Mouse (Mus musculus) gastrocnemius, postnatal 14 days (tissue): Measurements from ENCODE around the gene Pcsk2. TPM values are rescaled to one million over a fixed set of nuclear protein-coding genes. Genes with fewer than 3 reads are reported as not detected.
A peak's percentile ranks its signal among the peaks of the same experiment; 100 is the strongest.

Source experiments
- DNase-seq: peaks from one replicate; pipeline ENCODE4 v3.0.0; 2021; ENCODE audit warnings: mixed read lengths
- intact Hi-C: fragments of 180-260 bp; cut with DNase I; formaldehyde crosslinking; loops from one replicate; pipeline ENCODE4 v1.15.1; 2025; ENCODE audit warnings: low total_unique reads
- total RNA-seq, 2 experiments: library from RNA; stranded (reverse); gene quantifications; 2 replicates each; pipeline ENCODE4 v1.2.3; 2021

The Pcsk2 gene
- total RNA-seq, 2 experiments from 2014 or later, result 0.18 to 0.35 TPM

DNA sequence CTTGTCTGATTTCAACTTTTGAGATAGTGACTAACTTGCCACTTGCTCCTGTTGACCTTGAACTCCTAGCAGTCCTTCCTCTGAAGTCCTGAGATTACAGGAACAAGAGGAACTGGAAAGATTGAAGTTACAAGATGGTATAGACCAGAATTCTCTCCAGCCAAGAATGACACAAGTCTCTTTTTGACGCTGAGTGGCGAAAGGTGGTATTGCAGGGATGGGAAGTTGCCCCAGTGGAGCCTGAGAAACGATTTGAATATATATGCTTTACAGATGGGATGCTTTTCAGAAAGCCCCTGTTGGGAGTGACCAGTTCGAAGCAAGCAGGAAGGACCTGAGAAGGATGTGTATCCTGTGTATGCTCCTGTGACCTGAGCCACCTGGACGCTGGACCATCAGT is 262.8 kb downstream of the Pcsk2 start:
- no peak for DNase-seq
- intact Hi-C loops, result no loop called here

DNA sequence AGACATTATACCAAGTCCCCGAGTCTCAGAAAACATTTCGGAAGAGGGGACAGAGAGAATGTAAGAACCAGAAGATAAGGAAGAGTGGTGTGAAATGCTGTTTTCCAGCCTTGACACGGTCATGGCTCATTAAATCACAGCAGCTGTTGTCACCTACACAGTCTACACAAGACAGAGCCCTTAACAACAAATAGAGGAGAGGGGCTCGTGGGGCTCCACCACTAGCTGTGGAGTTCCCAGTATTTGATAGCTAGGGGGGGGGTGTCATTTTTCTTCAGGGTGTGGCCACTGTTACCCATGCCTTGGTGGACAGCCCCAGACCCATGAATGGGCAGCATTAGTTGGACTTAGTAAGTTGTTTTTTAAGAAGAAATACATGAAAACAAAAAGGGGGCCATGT is 266.3 kb downstream of the Pcsk2 start:
- intact Hi-C loops, result no loop called here
- no peak for DNase-seq

DNA sequence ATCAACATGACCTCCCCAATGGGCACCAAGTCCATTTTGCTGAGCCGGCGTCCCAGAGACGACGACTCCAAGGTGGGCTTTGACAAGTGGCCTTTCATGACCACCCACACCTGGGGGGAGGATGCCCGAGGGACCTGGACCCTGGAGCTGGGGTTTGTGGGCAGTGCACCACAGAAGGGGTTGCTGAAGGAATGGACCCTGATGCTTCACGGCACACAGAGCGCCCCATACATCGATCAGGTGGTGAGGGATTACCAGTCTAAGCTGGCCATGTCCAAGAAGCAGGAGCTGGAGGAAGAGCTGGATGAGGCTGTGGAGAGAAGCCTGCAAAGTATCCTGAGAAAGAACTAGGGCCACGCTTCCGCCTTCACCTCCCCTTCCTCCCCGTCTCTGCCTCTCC is 267.5 kb downstream of the Pcsk2 start:
- no peak for DNase-seq
- intact Hi-C loops, result no loop called here

DNA sequence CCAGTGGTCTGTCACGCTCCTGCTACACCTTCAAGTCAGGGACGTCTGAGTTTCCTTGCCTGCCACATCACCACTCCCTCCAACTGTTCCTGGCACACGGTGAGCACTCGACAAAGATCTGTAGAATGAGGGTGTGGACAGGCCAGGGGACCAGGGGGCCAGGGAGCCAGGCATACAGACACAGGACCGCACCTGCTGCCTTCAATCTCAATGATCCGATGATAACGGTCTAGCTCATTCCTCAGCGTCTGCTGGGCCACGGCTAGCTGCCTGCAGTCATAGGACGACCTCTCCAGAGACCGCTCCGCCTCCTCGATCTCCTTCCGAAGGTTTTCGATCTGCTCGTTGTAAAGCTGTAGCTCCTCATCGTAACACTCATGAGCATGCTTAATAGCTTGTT is 285.7 kb downstream of the Pcsk2 start:
- DNase-seq, result no peak
- intact Hi-C loops, result loop anchor here (10.0 kb wide), 1 partner anchor 623 kb away; no protein-coding TSS in a partner anchor

DNA sequence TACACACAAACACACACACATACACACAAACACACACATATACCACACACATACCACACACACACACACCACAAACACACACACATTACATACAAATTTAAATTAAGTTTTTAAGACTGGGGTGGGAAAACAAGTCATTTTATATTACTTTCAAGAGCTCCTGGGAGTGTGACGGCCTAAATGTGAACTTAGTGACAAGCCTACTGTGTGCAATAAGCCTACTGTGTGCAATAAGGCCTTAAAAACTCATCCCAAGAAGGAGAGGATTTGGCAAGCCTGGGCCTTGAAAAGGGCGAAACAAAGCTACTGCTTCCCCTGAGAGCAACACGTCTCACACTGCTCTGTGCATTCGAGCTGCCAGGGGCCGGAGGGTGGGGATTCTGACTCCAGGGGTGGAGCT is 286.8 kb downstream of the Pcsk2 start:
- intact Hi-C loops, result loop anchor here (10.0 kb wide), 1 partner anchor 622 kb away; no protein-coding TSS in a partner anchor
- DNase-seq, result no peak

DNA sequence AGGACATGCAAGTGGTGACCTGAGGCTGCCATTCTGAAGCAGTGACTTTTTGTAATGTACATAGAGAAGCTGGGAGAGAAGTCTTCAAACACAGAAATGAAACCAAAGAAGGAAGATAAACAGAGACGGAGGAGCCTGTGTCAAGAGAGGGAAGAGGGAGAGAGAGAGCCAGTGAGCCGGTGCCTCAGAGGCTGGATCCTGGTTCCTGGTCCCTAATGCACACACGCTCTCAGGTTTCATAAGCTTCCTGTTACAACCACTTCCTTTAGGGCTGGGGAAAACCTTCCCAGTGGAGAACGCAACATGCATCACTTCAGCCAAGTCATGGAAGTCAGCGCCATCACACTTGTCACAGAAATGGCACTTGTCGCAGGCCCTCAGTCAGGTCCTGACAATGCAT is 288.1 kb downstream of the Pcsk2 start:
- intact Hi-C loops, result loop anchor here (10.0 kb wide), 1 partner anchor 621 kb away; no protein-coding TSS in a partner anchor
- DNase-seq, result no peak

DNA sequence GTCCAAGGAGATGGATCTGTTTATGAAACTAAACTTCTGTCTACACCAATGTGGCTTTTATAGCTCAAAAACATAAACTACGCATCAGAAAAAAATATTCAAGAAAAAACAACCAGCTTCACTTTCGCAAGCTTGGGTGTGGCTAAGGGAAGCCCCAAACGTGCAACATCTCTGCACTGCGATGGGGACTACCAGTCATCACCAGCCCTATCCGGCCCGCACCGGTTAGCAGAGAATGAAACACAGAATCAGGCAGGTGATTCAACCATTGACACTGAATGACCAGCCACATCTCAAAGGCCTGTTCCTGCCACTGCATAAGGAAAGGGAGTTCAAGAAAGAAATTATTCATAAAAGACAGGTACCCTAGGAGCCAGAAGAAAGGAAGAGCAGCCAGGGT is 289.9 kb downstream of the Pcsk2 start:
- no peak for DNase-seq
- intact Hi-C loops, result loop anchor here (5.0 to 10.0 kb wide), 2 partner anchors 451 to 619 kb away; no protein-coding TSS in a partner anchor

DNA sequence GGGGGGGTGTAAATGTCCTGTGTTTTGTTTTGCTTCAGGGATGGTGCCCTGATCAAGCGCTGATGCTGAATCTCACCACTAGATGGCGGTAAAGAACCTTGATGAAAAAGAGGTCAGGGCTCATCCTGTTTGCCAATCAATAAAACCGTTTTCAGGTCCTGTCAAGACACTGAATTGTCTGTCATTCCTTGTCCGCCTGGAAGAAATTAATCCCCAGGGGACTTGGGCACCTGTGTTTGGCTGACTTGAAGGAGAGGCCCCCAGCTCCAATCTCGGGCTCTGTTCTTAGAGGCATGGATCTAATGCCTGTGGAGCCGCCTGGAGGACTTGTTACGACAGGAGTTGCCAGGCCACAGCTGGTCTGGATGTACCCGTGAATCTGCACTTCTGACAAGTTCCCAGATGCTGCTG is 291.3 kb downstream of the Pcsk2 start:
- intact Hi-C loops, result loop anchor here (5.0 to 10.0 kb wide), 2 partner anchors 450 to 618 kb away; no protein-coding TSS in a partner anchor
- DNase-seq, result peak; percentile 61

DNA sequence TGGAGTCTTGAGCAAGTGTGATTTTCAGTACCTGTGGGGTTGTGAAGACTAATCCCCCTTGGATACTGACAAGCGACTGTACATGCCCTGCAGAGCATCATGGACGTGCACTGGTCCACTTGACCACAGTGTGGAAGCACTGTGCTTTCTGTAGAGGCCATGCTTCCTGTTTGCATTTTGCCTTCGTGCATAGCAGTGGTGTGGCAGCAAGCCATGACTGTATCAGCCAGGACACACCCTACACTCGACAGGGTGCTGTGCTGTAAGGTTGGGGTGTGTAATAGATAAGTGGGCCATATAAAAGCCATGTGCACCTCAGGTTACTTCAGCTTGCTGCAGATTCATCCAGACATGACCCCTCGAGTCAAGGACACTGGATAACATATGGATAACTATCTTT is 292.7 kb downstream of the Pcsk2 start:
- DNase-seq, result no peak
- intact Hi-C loops, result loop anchor here (5.0 to 10.0 kb wide), 2 partner anchors 449 to 616 kb away; no protein-coding TSS in a partner anchor

DNA sequence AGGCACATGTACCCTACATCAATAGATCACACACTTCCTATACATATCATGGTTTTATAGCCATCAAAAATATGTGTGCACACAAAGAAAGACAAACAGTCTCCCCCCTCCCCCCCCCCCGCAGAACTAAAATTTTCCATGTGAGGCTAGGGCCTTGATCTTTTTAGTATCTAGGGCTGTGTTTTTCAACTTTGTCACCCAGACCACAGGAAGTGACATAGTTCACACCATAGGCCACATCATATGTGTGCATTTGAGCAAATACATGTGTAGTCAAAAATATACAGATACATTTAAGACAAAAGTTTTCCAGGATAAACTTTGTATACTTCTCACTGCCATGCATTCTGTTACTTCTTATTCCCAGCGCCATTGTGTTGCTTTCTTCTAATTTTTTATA is 293.5 kb downstream of the Pcsk2 start:
- intact Hi-C loops, result loop anchor here (5.0 to 10.0 kb wide), 2 partner anchors 448 to 615 kb away; no protein-coding TSS in a partner anchor
- DNase-seq, result no peak

DNA sequence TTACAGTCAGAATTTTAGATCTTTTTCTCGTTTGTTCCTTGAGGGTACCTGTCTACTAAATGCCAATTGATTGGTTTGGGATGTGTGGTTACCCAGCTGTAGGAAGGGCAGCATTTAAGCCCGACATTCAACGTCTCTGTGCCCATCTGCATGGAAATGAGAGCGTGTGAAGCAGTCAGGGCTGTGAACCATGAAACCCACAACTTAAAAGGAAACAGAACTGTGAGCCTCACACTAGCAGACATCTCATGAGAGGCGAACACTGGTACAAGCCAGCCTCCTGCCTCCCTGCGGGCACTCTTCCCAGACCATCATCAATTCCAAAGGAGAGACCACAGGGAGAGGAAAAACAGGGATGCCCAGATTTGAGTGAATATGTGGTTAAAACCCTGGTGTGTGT is 294.9 kb downstream of the Pcsk2 start:
- intact Hi-C loops, result no loop called here
- DNase-seq, result no peak

DNA sequence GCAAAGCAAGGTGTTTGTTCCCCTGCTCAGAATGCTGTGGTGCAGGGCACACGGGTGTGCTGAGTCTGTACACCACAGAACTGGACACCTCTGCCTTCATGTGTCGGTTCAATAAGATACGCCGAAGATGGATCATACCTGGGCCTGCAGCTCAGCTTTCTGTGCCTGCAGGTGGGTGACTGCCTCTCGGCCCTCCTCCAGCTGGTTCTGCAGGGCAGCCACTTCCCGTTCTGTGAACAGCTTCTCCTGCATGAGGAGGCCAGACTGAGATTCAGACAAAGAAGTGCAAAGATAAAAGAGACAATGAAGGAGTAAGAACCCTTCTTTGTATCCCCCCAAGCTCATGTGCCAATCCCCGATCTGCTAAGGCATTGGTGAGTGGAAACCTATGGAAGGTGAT is 295.6 kb downstream of the Pcsk2 start:
- intact Hi-C loops, result no loop called here

DNA sequence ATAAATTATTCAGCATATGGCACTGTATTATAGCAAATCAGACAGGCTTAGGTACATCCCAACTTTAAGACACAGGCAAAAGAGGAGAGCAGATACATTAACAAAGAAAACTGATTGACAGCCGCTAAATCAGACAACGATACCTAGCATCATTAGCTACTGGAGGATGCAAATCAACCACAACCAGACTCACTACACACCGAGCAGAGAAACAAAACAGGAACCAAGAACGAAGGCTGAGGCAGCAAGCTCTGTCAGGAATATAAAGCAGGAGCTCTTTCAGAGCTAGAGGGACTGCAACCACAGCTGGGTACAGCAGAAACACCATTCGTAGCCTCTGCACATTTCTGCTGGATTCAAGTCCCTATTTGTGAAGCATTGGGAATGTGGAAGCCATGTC is 298.8 kb downstream of the Pcsk2 start:
- intact Hi-C loops, result no loop called here
- DNase-seq, result no peak

More for the DNA sequence above, 295.6 kb downstream of the Pcsk2 start:
- DNase-seq, result no peak

DNA sequence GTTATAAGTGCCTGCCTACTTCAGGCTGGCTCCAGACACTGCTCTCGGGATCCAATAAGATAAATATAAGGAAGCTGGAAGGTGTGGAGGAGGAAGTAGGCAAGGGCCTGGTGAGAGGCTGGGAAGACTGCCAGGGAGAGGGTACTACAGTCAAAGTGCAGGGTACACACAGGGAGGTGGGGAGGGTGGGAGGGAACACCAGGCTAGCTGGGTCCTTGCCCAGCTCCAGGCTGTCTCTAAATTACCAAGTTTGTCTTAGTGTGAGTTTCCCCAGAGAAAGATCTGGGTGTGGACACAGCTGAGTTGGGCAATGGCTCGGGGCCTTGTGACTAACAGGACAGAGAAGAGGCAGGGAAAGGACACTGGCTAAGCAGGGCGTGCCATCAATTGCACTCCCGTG is 300.8 kb downstream of the Pcsk2 start:
- DNase-seq, result peak; percentile 49
- intact Hi-C loops, result no loop called here

DNA sequence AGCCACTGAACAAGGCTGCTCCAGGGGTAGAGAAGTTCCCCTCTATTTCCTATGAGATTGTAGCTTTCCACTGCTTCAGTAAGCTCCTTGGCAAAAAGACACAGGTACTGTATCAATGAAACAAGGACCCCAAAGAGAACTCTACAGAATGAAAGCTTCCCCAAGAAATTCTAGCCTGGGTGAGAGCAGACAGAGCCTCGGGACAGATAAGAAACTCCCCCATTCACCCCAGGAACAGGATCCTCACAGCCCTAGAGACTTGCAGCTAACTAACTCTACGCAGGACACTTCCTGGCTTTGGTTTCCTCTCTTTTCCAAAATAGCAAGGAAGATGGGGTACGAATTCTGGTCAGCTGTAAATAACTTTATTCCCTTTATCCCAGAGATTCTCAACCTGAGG is 301.3 kb downstream of the Pcsk2 start:
- intact Hi-C loops, result no loop called here
- no peak for DNase-seq

DNA sequence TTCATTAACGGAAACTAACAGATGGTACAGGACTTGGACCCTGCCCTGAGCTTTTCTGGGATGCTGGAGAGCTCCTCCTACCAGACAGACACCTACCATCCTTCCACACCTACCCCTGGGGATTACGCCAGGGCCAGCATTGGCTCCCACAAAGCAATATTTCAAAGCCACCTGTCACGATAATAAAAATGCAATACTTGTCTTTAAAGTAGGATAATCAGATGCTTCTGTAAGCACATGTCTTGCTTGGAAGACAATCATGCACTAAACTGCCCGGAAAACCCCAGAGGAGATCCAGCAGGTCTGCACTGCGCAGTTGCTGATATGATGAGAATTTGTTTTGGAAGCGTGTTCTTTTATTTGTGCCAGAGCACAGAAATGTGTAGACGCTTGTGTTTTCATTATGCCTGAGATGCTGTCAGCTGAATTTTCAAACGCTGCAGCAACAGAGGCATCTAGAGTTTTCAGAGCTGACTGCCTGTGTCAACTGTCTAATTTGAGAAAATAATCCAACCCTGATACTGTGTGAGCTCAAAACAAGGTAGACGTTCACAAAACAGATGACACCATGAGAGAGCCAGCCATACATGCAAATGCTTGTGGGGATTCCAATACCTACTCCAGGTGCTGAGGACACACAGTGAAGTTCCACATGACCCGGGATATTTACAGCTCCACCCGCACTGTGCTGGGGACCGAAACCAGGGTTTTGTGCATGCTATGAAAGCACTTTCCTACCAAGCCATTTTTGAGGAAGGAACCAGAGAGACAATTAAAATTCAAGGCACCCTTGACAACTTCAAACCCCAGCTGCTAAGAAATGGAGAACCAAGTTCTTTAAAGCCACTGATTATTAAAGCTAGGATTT is 305.6 kb downstream of the Pcsk2 start:
- no peak for DNase-seq
- intact Hi-C loops, result no loop called here

DNA sequence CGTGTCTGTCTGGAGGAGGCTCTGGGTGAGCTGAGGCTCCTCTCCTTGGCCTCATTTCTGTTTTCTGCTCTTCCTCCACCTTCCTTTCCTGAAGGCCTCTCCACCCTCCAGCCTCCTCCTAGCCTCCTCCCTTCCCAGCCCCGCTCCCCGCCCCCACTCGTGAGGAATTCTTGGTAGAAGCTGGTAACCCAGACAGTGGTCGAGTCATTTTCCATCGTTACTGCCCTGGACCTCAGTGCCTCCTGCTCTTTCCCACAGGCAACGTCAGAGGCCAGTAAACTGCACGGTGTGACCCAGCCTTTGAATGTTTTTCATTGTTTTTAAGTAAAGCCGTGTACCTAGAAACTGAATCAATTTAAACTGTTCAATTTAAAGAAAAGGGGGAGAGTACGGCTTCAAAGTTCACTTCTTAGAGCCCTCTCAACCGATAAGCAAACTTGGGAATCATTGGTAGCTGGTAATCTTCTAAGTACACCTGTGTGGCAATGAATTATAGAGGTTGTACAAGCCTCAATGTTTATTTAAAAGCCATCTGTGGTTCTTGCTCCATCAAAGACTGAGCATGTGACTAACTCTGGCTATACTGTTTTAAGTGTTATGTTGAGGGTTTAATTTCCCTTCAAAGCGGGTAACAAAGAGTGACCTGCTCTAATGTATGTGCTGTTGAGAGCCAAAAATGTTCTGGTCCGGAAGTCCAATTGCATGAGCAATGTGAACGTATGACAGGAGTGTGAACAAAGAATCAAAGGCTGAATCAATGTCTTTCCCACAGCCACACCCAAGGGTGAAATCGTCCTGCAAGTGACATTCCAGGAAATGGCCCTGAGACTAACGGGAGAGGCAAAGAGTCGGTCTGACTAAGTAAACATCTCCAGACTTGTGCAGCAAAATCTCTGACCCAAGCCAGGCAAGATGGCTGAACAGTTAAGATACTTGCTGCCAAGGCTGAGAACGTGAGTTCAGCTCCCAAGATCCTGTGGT is 306.6 kb downstream of the Pcsk2 start:
- intact Hi-C loops, result no loop called here
- no peak for DNase-seq

DNA sequence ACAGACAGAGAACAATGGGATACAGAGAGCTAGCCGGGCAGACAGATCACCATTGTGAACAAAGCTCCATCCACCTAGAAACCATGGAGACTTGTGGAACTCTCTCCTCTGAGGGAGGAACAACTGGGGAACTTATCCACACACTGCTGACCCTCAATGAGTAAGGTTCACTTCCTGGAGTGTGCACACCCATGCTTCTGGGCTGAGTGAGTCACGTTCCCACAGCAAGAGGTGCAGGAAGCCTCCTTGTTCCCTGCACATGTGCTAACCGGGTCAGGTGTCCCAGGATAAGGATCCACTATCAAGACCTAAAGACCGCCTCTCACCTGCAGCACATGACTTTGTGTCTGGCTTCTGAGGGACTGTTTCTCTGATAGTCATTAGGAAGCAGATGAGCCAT is 307.5 kb downstream of the Pcsk2 start:
- DNase-seq, result no peak
- intact Hi-C loops, result no loop called here

DNA sequence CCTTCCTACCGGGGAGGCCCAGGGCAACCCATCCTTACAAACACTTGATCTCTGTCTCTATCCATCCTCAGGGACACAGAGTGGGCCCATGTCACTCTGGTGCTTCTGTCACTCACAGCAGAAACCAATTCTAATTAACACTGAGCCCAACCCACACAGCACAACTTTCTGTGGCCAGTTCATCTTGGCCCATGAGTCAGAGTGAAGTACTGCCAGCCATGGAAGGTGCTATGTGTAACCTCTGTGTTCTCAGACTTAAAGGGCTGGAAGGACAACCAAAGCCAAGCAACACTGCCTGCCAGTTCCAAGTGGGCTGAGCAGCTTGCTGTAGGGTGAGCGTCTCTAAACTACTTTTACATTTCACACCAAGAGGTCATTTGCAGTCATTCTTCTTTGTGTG is 313.2 kb downstream of the Pcsk2 start:
- intact Hi-C loops, result no loop called here

More for the DNA sequence above, 313.2 kb downstream of the Pcsk2 start:
- DNase-seq, result no peak
